Mouse (Mus musculus): ENCODE results near the gene Dph2. TPM values are rescaled to one million over a fixed set of nuclear protein-coding genes. Genes with fewer than 3 reads are reported as not detected.

The Dph2 gene
- total RNA-seq, 2 experiments from 2014 or later = 12.9 to 15.1 TPM

DNA sequence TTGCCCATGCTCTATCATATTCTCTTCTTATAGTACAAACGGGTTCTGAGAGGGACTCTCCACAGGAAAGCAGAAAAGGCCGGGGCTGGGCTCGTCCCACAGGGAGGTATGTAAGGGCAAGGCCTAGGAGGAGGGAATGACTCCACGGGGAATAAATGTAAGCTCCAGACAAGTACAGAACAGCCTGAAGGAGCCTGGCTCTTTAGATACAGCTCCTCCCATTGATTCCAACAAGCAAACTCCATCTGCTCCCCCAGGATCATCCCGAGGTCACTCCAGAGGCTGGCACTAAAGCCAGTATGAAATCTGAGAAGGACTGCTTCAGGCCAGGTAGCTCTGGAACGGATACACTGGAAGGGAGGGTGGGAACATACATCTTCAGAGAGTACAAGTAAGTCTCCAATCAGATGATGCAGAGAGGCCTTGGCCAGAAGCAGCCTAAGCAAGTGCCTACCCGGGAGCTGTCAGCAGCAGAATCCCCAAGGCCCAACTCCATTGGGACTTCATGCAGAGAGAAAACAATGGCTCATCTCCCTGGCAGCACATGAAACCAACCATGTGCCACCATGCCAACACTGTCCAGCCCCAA lies 20.9 kb upstream of the Dph2 start:
- intact Hi-C loops (cut with DNase I) = no loop called here
- no peak for DNase-seq

DNA sequence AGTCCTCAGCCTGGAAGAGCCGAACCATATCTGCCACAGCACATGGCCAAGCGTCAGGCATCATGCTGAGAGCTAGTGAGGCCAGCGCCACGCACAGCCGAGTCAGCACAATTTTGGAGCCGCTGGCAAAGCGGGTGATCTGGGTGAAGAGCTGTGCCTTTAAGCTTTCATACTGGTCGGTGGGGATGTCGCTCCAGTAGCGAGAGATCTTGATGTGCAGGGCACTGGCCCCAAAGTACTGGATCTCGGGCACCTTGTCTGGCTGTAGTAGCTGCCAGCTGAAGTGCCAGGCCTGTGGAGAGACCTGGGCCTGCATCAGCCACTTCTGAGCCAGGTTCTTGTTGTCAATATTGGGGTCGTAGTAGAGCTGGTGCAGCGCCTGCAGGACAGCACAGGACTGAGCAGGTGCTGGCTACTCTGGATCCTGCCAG lies 20.3 kb upstream of the Dph2 start:
- no peak for DNase-seq
- intact Hi-C loops (cut with DNase I) = no loop called here

DNA sequence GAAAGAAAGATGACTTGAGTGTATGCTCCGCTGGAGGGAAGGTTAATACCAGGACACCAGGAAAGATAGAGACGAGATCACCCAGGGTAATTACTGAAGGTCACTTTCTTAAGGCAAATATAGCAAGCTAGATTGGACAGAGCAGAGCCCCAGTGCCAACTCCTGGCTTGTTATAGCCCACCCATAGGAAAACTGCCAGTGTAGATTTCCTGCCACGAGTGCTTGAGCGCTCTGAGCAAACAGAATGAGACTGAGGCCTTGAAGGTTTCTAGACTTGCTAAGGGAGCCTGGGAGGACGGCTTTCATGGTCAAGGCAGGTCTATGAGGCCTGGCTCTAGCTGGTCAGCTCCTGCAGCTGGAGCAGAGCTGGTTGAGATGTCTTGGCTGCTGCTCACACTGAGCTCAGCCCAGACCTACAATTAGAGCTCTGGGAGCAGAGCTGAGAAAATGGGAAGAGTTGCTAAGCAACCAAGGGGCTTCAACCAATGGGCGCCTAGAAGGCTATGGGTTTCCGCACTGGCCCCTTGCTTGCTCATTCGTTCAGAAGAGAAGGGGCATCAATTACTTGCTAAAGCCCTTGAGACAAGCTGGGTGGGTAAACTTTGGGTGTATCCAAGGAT lies 17.1 kb upstream of the Dph2 start:
- peak; percentile 34 for DNase-seq
- intact Hi-C loops (cut with DNase I) = no loop called here

DNA sequence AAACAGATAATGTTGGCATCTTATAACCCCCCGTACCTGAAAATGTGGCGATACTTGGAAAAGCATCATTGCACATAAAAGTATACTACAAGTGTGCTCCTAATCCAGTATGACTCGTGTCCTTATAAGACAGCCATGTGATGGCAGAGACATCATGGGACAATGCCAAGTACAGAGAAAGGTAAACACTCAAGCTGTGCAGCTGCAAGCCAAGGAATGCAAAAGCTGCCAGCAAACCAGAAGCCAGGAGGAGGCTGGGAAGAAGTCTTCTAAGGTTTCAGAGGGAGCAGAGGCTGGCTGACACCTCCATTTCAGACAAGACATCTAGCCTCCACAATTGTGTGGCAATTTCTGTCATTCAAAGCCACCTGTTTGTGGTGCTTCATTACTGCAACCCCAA lies 14.4 kb upstream of the Dph2 start:
- no peak for DNase-seq
- intact Hi-C loops (cut with DNase I) = no loop called here

DNA sequence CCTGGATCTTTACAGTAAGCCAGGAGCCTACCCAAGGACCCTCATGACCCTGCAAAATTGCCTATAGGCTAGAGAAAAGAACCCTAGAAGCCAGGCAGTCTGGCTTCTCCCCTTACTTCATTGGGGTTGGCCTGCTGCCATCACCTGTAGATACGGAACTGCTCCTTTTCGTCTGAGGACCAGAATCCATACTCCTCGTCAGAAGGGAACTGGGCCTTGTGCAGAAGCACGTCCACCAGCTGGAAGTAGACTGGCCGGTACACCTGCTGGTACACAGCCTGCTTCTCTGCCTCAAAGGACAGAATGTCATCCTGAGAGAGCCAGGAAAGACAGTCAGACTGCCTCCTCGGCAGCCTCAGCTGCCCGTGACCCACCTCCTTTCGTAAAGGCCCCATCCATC lies 12.9 kb upstream of the Dph2 start:
- no peak for DNase-seq
- intact Hi-C loops (cut with DNase I) = no loop called here

DNA sequence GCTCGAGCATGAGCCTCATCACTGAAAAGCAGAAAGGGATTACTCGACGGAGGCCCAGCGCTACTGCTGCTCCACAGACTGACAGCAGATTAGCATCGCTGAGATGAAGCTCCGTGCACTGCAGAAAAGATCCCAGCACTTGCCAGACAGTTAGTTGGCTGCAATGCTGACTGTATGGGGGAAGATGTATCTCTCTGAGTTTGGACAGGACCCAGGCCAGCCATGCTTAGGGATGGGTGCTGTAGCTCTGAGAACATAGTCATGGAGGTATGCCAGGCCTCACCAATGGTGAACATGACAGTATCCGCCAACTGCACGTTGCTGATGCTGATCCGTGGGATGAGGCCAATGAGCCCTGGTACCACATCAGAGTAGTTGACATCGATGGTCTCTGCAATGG lies 12.3 kb upstream of the Dph2 start:
- intact Hi-C loops (cut with DNase I) = no loop called here
- DNase-seq = no peak

DNA sequence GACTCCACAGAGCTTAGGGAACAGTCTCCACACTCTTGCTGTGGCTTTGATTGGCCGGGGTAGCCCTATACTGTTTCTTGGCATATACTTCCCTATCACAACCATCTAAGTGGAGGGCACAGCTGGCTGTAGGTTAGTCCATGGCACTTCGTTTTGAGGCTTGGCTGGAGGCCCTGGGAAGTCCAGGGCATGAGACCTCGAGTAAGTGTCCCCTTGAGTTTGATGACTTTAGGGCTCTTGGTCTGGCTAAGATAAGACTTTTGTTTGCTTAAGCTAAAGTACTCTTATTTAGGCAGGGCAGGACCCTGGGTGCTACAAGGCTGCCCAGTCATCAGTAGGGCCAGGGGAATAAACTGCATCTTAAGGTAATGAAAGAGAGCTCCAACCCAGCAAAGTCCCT lies 6.3 kb upstream of the Dph2 start:
- intact Hi-C loops (cut with DNase I) = no loop called here
- DNase-seq = no peak

DNA sequence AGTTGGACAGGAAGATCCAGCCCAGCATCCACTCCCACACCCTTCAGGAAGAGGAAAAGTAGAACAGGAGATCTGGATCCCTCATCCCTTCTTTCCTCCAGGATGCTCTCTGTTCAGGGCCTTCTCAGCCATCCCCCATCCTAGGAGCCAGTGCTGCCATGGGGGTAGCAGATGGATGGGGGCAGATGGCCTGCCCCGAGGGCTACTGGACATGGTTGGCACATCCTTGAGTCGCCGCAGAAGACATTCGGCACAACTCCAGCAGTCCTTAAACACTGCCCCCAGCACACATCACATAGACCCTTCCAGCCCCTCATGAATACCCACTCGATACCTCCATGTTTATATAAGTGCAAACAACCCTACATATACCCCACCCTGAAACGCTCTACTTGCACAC lies 4.2 kb upstream of the Dph2 start:
- intact Hi-C loops (cut with DNase I) = no loop called here

DNA sequence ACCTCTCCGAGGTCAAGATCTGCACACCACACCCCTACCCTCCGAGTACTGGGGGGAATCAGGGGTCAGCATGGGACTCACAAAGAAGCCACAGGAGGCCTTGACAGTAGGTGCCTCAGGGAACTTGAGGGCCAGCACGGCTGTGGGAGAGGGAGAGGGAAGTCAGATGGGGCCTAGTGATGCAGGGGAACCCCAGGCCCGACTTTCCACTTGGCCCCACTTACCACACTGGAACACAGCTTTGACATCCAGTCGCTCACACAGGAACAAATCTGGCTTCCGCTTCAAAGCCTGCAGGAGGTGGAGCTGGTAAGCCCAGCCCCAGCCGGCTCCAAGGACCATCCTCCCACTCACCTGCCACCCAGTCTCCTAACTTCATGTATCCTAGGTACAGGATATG lies 3.5 kb upstream of the Dph2 start:
- no peak for DNase-seq
- intact Hi-C loops (cut with DNase I) = no loop called here

More for the DNA sequence above, 4.2 kb upstream of the Dph2 start:
- peak; percentile 63 for DNase-seq

DNA sequence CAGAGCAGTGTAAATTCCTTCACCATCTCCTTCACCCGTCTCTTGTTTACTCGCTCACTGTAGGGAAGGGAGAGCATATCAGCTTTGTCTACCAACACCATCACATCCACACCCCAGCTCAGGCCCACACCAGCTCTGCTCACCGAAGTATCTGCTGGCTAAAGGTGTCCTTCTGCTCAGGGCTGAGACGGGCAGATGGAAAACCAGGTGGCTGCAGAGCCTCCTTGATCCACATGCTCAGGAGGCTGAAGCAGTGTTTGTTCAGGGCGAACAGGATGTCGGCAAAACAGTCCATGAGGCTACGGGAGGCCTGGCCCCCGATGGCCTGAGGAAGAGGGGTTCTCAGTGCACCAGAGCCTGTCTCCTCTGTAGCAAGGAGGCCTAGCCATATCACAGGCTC lies 2.8 kb upstream of the Dph2 start:
- intact Hi-C loops (cut with DNase I) = no loop called here
- no peak for DNase-seq

DNA sequence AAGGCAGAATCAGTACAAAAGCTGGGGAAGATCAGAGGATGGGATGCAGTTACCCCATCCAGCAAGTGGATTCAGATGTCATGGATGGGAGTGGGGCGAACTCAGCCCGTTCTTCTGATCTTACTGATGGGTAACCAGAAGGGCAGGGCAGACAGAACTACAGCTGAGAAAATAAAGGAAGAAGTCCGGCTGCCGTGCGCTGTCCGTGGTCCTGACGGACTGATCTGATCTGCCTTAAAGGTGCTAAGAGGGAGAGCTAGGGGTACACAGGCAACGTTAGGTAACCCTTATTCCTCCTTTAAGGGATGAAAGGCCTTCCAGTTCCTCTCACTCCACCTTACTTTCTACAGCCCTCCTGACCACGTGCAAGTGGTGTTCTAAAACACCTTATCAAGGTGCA lies 1.5 kb upstream of the Dph2 start:
- intact Hi-C loops (cut with DNase I) = no loop called here

DNA sequence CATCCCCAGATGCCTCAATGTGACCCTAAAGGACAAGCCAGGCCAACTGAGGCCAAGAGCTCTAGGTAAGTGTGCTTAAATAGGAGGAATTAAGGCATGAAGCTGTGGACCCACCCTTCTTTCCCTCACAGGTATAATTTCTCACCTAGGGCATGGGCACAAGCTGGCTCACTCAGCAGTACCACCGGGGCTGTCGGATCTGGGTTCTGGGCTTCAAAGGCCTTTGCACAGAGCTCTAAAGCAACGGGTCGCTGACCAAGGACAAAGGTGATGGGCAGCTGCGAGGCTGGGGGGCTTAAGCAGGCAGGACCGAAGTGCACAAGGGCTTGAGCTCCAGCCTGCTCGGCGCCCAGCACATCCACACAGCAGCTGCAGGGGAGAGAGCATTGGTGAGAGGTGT lies 1.1 kb downstream of the Dph2 start:
- no peak for DNase-seq
- intact Hi-C loops (cut with DNase I) = no loop called here

More for the DNA sequence above, 1.5 kb upstream of the Dph2 start:
- DNase-seq = no peak

DNA sequence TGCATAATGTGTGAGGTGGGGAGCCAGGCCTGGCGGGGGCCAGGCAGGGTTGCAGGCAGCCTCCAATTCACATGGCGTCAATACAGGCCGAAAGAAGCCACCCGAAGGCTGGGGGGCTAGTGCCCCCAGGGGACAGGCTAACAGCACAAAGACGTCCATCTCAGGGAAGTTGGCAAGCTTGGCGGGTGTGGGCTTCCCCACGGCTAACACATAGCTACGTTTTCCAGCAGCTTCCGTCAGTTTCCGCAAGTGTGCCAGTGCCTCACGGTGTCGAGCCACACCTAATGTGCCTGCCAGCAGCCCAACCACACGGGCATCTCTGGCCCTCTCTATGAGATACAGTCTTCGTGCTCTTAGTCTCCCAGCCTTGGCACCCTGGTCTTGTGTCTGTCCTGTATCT lies 1.8 kb downstream of the Dph2 start:
- DNase-seq = no peak
- intact Hi-C loops (cut with DNase I) = no loop called here

DNA sequence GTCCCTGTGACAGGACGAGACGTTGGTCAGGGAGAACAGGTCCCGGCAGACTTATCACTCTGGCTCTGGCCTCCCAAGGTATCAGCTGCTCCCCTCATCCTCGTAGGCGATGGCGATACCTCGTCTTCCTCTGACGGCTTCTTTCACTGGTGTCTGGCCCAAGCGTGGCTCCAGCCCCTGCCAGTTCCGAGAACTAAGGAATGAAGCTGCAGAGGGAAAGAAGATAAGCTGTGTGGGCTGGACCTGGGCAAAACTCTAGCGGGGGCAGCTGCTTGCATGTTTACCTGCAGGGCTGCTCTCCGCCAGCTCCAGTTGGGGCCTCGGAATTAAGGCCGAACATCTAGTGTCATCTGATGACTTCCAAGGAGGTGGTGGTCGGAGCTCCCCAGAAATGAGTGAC lies 2.4 kb downstream of the Dph2 start:
- intact Hi-C loops (cut with DNase I) = no loop called here
- DNase-seq = no peak

DNA sequence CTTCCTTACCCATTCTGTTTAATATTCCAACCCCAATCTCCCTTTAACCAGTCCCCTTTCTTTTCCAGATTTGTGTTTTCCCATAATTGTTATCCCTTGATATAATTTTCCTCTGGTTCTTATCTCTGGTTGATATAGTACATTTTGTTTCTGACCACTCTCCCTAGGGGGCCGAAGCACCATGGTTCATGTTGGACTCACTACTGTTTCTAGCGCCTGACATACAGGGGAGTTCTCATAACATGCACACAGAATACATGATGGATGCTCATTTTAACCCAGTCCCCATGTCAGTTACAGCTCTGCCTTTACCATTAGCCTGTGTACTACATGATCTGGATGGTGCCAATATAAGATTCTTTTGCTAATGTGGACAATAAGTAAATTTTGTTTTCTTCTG lies 3.9 kb downstream of the Dph2 start:
- no peak for DNase-seq
- intact Hi-C loops (cut with DNase I) = no loop called here

DNA sequence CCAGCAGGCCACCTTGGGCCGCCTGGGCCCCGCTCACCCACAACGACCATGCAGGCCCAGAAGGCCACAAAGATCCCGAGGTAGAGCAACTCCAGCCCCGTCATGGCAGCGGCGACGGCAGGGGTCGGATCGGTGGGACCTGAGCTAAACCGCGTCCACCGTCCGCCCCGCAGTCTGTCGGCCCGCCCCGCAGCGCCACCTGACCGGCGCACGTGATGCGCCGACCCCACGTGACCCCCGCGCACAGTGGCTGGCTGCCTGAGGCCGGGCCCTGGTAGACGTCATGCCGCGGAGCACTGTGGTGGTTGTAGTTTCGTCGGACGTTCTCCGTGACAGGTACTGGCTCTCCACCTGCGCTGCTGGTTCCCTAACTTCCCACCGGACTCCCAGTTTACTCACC lies 4.7 kb downstream of the Dph2 start, which contains the start of gene Atp6v0b:
Gene Atp6v0b, minus strand, starts transcription at position 201 of the 400 bp plus-strand sequence.
- intact Hi-C loops (cut with DNase I) = no loop called here
- peak; percentile 95 for DNase-seq

DNA sequence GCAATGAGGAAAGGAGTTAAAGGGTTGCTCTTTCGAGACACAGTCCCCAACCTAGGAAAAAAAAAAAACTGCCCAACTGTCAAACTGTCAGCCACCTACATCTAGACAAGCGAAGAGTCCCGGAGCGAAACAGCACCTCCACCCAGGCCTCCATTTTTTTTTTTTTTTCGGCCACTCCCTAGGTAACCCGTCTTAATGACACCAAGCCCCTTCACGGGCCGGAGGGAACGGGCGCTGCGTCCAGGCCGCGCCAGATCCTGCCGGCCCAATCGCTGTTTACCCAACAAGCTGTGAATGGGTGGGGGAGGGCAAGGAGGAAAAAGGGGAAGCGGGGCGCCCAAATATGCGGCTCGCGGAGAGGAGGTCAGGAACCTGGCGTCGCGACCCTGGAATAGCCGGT lies 5.2 kb downstream of the Dph2 start:
- intact Hi-C loops (cut with DNase I) = no loop called here
- no peak for DNase-seq

DNA sequence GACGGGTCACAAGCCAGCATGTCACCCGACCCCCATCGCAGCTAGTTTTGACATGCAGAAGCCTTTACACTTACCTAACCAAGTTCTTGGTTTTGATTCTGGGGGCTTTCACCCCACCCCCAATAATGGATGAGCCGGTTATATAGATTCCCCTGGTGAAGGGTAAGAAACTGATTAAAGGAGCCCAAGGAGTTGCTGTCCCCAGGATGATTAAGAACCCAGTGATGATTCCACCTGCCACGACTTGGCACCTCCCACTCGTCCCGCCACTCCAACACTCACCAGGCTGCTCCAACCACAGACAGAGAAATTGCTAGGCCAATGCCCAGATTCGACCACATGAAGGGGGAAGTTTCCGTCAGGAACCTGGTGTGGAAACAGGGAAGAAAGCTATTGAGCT lies 5.8 kb downstream of the Dph2 start:
- intact Hi-C loops (cut with DNase I) = no loop called here

DNA sequence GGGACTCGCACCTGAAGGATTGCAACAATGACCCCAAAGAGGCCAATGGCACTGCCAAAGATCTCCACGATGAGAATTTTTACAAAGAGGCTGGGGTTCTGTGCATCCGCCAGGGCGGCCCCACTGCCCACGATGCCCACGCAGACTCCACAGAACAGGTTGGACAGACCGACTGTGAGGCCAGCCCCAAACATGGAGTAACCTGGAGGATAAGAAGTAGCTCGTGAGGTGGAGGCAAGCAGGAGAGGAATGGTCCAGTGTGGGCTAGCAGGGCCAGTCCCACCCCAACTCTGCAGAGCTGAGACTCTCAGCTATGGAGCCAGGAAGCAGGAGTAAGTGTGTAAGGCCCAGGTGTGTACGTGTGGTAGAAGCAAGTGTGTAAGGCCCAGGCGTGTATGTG lies 6.7 kb downstream of the Dph2 start:
- DNase-seq = no peak
- intact Hi-C loops (cut with DNase I) = no loop called here

More for the DNA sequence above, 5.8 kb downstream of the Dph2 start:
- DNase-seq = no peak

DNA sequence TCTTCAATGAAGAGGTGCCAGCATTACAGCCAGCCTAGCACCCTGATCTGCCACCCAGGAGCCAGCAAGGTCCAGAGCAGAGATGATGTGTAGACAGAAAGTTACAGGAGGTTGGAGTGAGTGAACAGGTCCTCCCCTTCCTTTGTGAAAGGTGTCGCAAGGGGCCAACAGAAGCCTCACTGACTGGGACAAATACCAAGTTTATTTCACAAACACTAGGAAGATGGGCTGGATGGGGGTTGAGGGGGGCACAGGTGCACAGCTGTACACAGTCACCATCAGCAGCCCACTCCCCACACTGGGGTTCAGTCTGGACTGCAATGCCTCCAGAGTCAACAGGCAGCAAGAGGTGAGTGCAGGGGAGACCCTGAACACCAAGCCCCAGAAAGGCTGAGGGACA lies 7.7 kb downstream of the Dph2 start:
- DNase-seq = no peak
- intact Hi-C loops (cut with DNase I) = no loop called here

DNA sequence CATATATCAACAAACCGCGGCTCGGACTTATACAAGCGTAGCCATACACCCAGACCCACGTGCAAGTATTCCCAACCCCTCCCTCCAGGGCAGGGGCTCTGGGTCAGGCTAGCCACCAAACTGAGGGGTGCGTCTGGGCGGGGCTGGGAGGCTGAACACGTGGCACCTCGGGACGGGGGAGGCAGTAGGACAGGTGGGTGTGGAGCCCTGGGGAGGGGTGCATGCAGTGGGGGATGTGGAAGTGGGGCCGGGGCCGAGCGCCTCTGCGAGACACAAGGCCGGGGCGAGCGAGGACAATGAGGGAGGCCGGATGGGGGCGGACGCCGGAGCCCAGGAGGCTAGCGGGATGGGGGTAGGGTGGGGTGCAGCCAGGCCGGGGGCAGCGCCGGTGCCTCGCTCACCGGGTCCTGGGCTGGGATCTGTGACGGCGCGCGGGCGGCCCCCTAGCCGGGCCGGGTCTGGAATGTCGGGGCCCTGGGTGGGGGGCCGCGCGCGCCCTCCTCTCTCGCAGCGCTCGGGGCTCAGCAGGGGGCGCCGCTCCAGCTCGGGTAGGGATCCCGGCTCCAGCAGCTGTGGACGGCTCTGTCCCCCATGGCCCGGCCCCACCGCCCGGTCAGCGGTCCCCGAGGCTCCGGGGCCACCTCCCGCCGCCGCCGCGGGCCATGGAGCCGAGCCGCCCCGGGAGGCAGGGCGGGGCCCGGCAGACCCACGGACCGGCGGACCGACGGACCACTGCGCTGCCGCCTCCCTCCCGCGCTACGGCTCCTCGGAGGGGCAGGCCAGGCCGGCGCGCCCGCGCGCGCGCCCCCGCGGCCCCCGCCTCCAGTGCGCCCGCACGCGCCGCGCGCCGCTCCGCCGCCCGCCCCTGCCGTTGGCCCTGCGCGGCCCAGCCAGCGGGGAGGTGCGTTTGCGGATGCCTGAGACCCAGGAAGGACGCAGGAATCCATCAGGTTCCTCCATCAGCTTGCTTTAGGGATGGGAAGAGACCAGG lies 8.8 kb downstream of the Dph2 start, which contains the start of gene B4galt2:
Gene B4galt2, minus strand, starts transcription at position 787 of the 991 bp plus-strand sequence.
- intact Hi-C loops (cut with DNase I) = no loop called here
- peak; percentile 64 for DNase-seq

DNA sequence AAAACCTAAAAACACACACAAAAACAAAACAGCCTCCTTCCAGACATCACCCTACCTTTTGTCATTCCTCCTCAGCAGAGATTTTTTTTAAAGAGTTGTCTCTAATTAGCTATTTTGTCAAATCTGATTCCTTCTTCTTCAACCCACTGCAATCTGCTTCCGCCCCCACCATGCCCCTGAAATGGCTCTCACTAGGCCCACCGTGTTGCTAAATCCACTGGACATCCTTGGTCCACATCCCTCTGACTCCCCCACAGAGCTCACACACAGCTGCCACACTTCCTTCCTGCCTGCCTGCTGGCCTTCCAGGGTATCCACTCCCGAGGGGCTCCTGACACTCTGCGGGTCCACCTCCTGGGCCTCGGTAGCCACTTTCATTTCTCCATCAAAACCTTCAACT lies 13.1 kb downstream of the Dph2 start:
- intact Hi-C loops (cut with DNase I) = no loop called here
- no peak for DNase-seq
